Mouse (Mus musculus) brain, embryonic 18.5 days (tissue): ENCODE results near the gene Gm42791.

Experiments
- DNase-seq: peaks from one replicate; pipeline ENCODE4 v3.0.0-alpha.2; 2012; ENCODE audit warnings: low read depth, low spot score

Gene Gm42791

GRCm38 (mm10) chr5:148977698-148978457 lies 17.1 kb downstream of the Gm42791 start:
- DNase-seq: no peak

GRCm38 (mm10) chr5:148976876-148977275 lies 18.1 kb downstream of the Gm42791 start:
- no peak for DNase-seq

- no peak for DNase-seq
Measured at GRCm38 (mm10) chr5:148975035-148975434, 19.9 kb downstream of the Gm42791 start.

GRCm38 (mm10) chr5:148973019-148973668 lies 21.8 kb downstream of the Gm42791 start:
- no peak for DNase-seq

- no peak for DNase-seq
Measured at GRCm38 (mm10) chr5:148972167-148972566, 22.8 kb downstream of the Gm42791 start.

GRCm38 (mm10) chr5:148969648-148970047 lies 25.3 kb downstream of the Gm42791 start:
- no peak for DNase-seq

GRCm38 (mm10) chr5:148968958-148969576 lies 25.9 kb downstream of the Gm42791 start:
- DNase-seq: no peak

GRCm38 (mm10) chr5:148968179-148968578 lies 26.8 kb downstream of the Gm42791 start:
- no peak for DNase-seq

GRCm38 (mm10) chr5:148966395-148966794 lies 28.6 kb downstream of the Gm42791 start:
- no peak for DNase-seq

- DNase-seq: peak; percentile 46
Measured at GRCm38 (mm10) chr5:148965691-148966333, 29.1 kb downstream of the Gm42791 start.

- peak; percentile 51 for DNase-seq
Measured at GRCm38 (mm10) chr5:148965089-148965591, 29.8 kb downstream of the Gm42791 start.

GRCm38 (mm10) chr5:148964251-148964650 lies 30.7 kb downstream of the Gm42791 start:
- DNase-seq: no peak

GRCm38 (mm10) chr5:148960211-148960610 lies 34.7 kb downstream of the Gm42791 start:
- no peak for DNase-seq

GRCm38 (mm10) chr5:148959068-148959990 lies 35.6 kb downstream of the Gm42791 start:
- no peak for DNase-seq

GRCm38 (mm10) chr5:148958355-148958754 lies 36.6 kb downstream of the Gm42791 start:
- no peak for DNase-seq

- no peak for DNase-seq
Measured at GRCm38 (mm10) chr5:148956898-148957535, 37.9 kb downstream of the Gm42791 start.

- no peak for DNase-seq
Measured at GRCm38 (mm10) chr5:148956091-148956490, 38.9 kb downstream of the Gm42791 start.

GRCm38 (mm10) chr5:148955575-148955974 lies 39.4 kb downstream of the Gm42791 start:
- DNase-seq: no peak

GRCm38 (mm10) chr5:148954314-148955060 lies 40.5 kb downstream of the Gm42791 start:
- no peak for DNase-seq

GRCm38 (mm10) chr5:148953098-148953497 lies 41.8 kb downstream of the Gm42791 start:
- DNase-seq: no peak
